Mouse (Mus musculus) bone marrow macrophage, adult 2 months (primary cell): ENCODE results near the gene Dnal4.

ENCODE experiments used
- CTCF ChIP-seq: IDR thresholded peaks from 2 replicates; pipeline ENCODE4 v1.5.1; 2012; ENCODE audit warnings: low read depth, mild to moderate bottlenecking, low read length, moderate library complexity
- POLR2A ChIP-seq: IDR thresholded peaks from 2 replicates; pipeline ENCODE4 v1.6.1; 2012; ENCODE audit warnings: mild to moderate bottlenecking, low read depth, low read length, borderline replicate concordance

DNA sequence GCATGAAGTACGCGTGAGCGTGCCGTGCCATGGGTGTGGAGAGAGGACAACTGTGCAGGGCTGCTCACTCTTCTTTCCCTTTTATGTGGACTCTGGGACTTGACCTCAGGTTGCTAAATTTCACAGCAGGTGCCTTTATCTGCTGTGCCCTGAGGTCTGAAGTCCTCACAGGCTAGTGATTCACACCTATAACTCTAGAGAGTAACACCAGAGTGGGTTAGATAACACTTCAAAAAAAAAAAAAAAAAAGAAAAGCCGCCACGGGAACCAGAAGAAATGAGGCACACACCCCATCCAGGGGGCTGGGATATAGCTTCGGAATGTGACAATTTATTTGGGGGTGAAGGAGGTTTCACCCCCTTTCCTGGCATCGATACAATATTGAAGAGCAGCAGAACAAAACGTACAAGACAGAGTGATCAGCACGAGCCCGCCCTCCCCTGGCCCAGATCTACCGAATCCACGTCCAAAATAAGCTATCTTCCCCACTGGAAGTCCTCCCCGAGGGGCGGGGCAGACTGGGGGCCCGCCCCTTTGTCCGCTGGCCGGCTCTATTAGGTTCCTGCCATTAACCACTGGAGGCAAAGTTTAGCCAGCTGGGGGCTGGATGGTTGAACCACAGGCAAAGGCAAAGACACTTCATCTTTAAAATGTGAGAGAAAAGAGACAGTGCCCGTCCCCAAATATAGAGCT, 46.1 kb upstream of the Dnal4 start:
- TF ChIP-seq POLR2A (no peak), CTCF (no peak)
